Mouse (Mus musculus) brain, adult 2 months (tissue): ENCODE data around the gene Magi2.
"Not testable (repeated sequence)": the region's sequence is repeated elsewhere in the genome, so short reads cannot be mapped to it uniquely, and the experiment has no call there.

Experiments used
- DNase-seq: peaks from one replicate; pipeline ENCODE4 v3.0.0; 2011; ENCODE audit warnings: low read depth, low spot score

Gene Magi2

DNA sequence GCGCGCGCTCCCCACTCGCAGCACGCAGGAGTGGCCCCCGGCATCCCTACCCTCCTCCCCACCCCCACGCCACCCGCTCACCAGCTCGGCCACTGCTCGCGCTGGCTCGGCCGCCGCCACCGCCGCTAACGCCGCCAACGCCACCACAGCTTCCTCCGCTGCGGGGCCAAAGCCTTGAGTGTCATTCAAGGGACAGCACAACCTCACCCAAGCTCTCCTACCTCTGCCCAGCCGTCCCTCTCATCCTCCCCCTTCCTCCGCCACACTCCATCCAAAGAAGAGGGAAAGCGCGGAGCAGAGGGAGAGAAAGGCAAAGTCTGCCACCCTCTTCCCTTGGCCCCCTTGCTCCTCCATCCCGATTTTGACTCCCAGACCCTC is at the start of gene Magi2:
Gene Magi2, plus strand, starts transcription at position 171 of the 378 bp plus-strand sequence.
- no peak for DNase-seq

GRCm38 (mm10) chr5:19178594-19178993 is 48.2 kb upstream of the Magi2 start:
- peak; percentile 16 for DNase-seq

- DNase-seq = peak; percentile 41
Measured at GRCm38 (mm10) chr5:19186175-19186574, 40.7 kb upstream of the Magi2 start.

- peak; percentile 26 for DNase-seq
Measured at GRCm38 (mm10) chr5:19211665-19212064, 15.2 kb upstream of the Magi2 start.

DNA sequence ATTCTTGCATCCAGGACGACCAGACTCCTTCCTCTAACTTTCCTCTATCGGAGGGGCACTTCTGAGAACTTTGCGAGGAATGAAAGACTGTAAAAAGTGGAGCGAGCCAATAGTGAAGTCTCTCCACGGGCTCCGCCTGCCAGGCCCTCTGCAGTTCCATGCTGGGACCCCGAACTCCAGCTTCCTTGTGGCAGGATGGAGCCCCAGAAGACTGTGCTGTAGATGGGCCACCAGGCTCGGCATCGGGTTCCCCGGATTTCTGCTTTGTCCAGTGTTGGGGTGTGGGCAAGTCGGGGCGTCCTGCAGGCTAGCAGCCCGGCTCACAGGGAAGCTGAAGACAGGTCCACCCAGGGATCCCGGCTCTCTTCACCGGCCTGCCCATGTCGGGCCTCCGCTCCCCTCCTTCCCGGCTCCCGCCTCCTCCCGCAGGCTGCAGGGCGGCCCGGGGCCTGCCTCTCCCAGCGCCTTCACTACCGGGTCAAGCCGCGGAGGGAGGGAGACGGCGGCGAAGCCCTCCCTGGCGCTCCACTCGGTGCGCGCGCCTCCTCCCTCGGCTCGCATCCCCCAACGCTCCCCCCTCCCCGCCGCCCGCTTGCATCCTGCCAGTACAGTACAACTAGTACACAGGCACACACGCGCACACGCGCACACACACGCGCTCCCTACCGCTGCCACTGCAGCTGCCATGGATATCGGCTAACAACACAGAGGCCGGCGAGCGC is 531 bp upstream of the Magi2 start:
- DNase-seq = peak; percentile 98

DNA sequence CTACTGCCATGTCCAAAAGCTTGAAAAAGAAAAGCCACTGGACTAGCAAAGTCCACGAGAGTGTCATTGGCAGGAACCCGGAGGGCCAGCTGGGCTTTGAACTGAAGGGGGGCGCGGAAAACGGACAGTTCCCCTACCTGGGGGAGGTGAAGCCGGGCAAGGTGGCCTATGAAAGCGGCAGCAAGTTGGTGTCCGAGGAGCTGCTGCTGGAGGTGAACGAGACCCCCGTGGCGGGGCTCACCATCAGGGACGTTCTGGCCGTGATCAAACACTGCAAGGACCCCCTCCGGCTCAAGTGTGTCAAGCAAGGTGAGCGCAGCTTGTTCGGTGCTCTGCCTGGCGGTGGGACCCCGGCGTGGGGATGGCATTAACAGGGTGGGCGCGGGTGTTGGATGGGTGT is 445 bp downstream of the Magi2 start:
- no peak for DNase-seq

DNA sequence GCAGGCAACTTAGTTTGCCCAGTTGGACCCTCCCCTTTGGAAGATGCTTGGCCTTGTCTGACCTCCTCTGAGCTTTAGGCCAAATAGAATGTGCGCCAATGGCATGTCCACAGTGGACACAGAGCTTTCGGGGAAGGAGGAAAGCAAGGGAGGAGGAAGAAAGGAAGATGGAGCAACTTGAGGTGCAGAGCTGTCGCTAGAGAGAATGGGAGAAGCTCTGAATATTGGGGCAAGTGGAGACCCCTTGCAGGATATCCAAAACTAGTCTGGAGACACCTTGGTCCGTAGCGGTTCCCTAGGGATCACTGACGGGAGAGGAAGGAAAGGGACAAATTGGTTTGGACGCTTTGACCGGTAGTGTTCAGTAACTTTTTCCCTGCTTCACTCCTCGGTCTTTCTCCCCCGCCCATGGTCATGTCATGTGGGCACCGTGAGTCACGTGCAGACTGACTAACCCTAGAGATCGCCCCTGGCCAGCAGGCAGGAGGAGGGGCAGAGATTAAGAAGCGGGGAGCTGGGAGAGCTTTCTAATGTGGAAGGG is 1.0 kb downstream of the Magi2 start:
- peak; percentile 92 for DNase-seq

DNA sequence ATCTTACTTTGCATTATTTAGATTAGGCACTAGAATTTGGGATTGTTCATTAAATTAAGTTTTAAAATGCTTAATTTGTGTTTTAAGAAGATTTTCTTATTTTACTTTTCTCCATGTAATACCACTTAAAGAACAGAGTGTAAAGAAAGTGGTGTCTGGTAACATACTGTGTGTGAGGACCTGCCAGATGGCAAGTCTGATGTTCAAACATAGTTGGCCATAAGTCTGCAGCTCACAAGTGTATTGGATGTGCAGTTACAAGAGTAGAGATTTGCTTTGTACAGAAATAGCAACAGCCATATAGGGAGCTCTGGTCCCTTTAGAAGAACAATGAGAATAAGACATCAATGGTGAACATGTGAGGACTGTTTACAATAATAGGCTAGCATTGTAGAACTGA is 15.0 kb downstream of the Magi2 start:
- DNase-seq = peak; percentile 68

GRCm38 (mm10) chr5:19246426-19246825 is 19.6 kb downstream of the Magi2 start:
- DNase-seq = no peak

- no peak for DNase-seq
Measured at GRCm38 (mm10) chr5:19247266-19247665, 20.4 kb downstream of the Magi2 start.

DNA sequence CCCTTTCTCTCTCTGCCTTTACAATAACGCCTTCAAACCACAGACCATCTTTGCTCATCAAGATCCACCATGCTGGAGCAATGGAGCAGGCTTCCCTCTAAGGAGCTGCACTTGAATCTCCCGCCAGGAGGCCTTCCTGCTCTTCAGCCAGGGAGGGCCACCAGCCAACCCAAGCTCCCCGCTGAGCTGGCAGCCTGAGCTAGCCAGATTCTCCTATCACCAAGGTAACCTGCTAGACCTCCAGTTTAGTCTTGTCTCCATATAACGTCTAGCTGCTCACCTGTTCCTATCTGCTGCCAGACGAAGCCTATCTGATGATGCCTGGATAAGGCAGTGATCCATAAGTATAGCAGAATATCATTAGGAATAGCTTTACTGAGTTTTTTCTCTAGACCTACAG is 36.0 kb downstream of the Magi2 start:
- peak; percentile 89 for DNase-seq

- peak; percentile 36 for DNase-seq
Measured at GRCm38 (mm10) chr5:19264627-19265026, 37.8 kb downstream of the Magi2 start.

GRCm38 (mm10) chr5:19292581-19292980 is 65.7 kb downstream of the Magi2 start:
- peak; percentile 20 for DNase-seq

DNA sequence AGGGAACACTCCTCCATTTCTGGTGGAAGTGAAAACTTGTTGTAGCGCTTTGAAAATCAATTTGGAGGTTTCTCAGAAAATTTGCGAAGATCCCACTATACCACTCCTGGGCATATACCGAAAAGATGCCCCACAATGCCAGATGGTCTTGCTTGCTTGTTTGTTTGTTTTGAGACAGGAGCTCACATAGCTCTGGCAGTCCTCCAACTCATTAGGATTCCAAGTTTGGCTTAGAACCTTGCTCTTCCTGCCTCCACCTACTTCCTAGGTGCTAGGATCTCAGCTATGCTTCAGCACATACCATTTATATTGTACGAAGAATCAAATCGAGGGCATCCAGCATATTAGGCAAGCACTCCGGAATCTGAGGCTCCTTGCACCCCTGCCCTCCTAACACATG is 79.8 kb downstream of the Magi2 start:
- peak; percentile 55 for DNase-seq

GRCm38 (mm10) chr5:19309870-19310269 is 83.0 kb downstream of the Magi2 start:
- no peak for DNase-seq

GRCm38 (mm10) chr5:19322532-19322931 is 95.7 kb downstream of the Magi2 start:
- DNase-seq = peak; percentile 69

DNA sequence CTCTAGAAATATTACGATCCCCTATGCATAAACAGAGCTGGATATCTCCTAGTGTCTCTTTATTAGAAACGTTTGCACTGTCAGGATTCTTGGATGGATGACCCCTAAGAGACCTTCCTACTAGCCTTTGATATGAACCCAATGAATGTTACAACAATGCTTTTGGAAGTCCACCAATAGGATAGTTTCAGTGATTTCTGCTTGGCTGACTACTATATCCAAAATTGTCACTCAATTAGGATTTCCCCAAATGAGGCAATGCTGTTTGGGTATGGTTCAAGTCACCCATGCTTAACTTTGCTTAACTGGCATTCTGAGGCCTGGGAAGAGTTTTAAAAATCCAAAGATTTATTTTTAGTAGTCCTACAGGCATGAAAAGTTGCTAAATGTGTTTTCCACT is 110.7 kb downstream of the Magi2 start:
- DNase-seq = no peak

GRCm38 (mm10) chr5:19368175-19368574 is 141.3 kb downstream of the Magi2 start:
- no peak for DNase-seq

- DNase-seq = peak; percentile 95
Measured at GRCm38 (mm10) chr5:19395876-19396275, 169.0 kb downstream of the Magi2 start.

DNA sequence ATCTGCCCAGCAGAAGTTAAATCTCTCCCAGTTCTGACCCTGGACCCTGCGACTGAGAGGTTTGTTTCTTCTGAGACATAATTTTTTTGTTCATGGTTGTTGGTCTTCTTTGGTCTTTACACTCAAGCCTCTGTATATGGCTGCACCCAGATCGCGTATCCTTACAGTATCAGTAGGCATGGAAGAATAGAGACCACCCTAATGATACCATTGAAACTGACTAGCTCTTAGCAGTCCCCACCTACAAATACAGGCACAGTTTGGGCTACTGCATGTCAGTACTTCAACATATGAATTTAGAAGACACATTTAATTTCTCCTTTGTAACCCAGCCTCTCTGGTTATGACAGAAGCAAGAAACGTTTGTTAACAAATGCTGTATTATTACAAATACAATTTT is 173.5 kb downstream of the Magi2 start:
- DNase-seq = no peak

DNA sequence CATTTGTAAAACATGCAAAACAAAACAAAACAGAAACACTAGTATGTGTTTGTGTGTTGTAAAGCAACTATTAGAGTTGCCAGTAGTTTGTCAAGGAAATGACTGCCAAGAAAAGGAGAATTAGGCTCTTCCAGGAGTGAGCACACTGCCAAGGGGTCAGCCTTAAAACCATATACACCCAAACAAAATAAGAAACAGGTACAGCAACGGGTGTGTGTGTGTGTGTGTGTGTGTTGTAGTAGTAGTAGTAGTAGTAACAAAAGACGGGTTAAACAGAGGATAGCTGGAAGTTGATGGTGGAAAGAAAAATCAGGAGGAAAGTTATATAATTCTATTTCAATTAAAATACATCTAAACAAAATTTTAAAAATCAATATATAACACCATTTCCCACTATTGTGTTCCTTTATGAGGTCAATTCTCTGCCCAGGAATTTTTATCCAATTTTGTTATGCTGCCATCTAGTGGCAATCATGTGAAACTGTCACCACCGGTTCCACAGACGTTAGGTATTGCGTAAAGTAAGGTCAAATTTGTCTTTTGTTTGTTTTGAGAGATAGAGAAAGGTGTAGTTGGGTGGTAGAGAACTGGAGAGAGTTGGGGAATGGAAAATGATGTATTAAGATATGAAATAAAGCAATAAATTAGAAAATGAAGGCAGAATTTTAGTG is 174.0 kb downstream of the Magi2 start:
- DNase-seq = peak; percentile 57

- DNase-seq = not testable (repeated sequence)
Measured at GRCm38 (mm10) chr5:19404268-19404667, 177.4 kb downstream of the Magi2 start.

DNA sequence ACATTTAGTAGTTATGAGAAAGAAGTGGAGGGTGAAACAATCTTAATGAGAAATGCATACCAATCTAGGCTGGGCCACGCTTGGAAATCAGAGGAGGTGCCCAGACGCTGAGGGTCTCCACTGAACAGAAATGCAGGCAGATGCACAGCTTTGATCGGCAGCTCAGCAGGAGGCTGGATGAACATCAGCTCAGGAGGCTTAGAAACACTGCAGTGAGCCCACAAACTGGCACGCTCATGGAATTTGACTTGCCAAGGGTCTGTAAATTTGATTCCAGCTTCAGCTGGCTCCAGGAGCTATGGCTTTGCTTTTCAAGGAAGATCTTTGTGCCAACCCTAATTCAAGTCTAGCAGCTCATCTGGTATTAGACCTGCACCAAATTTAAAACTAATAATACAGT is 187.7 kb downstream of the Magi2 start:
- DNase-seq = no peak
